20 mouse cellular contexts compared by ENCODE assay signal in the genomic region with DNA sequence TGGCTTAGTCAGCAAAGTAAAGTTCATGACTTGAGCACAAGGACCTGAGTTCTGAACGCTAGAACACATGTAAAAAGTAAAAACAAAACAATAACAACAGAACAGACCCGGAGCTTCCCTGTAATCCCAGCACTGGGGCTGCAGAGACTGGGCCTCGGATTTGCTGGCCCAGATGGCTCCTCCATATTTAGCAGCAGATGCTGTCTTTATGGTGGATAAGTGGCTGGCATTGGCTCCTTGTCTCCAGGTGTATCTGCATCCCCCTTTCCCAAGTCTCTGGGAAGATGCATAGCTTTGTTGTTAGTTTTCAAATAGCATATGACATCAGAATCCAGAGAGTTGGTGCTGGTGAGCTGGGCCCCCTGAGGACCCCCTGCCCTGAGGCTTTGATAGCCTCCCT.
"Had no signal": no experiment of that assay in that cellular context is flagged by ENCODE, and none has a peak within 500 bp of the region (broad histone marks: within the 10 kb centered on the region; RNA-seq: fewer than 3 reads in every experiment).

No protein-coding gene starts in this region.

- DNase-seq: liver, postnatal 0 days; lung, adult 2 months; lung, postnatal 14 days; lung, postnatal 36 days; retina, postnatal 1 day; right cerebral cortex, adult 18-20 months; right cerebral cortex, postnatal 14 days; right cerebral cortex, postnatal 4 days; spleen, adult 18-20 months; thymus, adult 18-20 months; thymus, postnatal 14 days; thymus, postnatal 36 days had no signal

- H3K9me3 ChIP-seq: liver, embryonic 15.5 days; lung, embryonic 15.5 days; megakaryocyte, embryonic 14.5 days; midbrain, embryonic 12.5 days; midbrain, embryonic 15.5 days; neural tube, embryonic 12.5 days had no signal

- H3K4me2 ChIP-seq: liver, embryonic 15.5 days; lung, embryonic 15.5 days; midbrain, embryonic 12.5 days; midbrain, embryonic 15.5 days; neural tube, embryonic 12.5 days had no signal

- H3K36me3 ChIP-seq: lung, embryonic 15.5 days; midbrain, embryonic 15.5 days; neural tube, embryonic 12.5 days had no signal

- H3K27ac ChIP-seq: liver, embryonic 15.5 days; lung, embryonic 15.5 days; macrophage; midbrain, embryonic 12.5 days; midbrain, embryonic 15.5 days; neural tube, embryonic 12.5 days had no signal

- H3K27me3 ChIP-seq: liver, embryonic 15.5 days; lung, embryonic 15.5 days; megakaryocyte, embryonic 14.5 days; midbrain, embryonic 12.5 days; midbrain, embryonic 15.5 days; neural tube, embryonic 12.5 days had no signal

- H3K4me3 ChIP-seq: liver, embryonic 15.5 days; lung, embryonic 15.5 days; megakaryocyte, embryonic 14.5 days; midbrain, embryonic 12.5 days; midbrain, embryonic 15.5 days; neural tube, embryonic 12.5 days had no signal

- H3K9ac ChIP-seq: liver, embryonic 15.5 days; liver, postnatal 0 days; lung, embryonic 15.5 days; midbrain, embryonic 12.5 days; midbrain, embryonic 15.5 days; neural tube, embryonic 12.5 days had no signal

- ATAC-seq: liver, postnatal 0 days; lung, postnatal 0 days; midbrain, embryonic 15.5 days had no signal
